Mouse (Mus musculus): ENCODE results near the gene Chrm5.
"Not testable (repeated sequence)": the region's sequence is repeated elsewhere in the genome, so short reads cannot be mapped to it uniquely, and the experiment has no call there.

The Chrm5 gene

DNA sequence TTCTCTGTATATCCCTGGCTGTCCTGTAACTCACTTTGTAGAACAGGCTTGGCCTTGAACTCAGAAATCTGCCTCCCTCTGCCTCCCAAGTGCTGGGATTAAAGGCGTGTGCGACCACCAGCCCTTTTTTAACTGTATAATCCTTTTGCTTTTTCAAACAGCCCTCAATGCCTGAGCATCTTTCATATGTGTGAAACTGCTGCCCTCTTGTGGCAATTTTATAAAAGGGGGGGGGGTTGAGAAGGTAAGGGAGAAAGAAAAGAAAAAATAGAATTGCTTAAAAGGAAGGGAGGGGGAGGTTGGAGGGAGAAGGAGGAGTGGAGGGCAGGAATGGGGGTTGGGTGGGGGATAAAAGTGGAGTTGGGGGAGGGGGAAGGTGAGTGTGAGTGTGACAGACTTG lies 995 bp upstream of the Chrm5 start:
- DNase-seq: peak; percentile 20

DNA sequence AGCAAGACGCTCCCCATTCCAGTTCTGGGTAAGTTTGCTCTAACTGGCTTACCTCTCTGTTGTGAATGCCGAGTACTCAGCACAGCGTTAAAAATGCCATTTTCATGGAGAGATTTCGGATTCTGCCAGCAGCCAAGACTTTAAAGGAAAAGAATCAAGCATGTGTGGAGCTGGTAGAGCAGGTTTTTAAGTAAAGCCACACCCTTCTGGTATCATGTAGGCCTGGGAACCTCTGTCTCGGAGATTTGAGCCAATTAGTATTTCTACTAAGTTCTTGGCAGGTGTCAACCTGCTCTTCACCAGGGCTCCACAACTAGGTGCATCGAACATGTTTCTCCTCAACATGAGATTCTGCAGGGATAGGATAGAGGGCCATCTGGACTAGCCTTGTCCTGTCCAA lies 4.0 kb downstream of the Chrm5 start:
- DNase-seq: no peak

DNA sequence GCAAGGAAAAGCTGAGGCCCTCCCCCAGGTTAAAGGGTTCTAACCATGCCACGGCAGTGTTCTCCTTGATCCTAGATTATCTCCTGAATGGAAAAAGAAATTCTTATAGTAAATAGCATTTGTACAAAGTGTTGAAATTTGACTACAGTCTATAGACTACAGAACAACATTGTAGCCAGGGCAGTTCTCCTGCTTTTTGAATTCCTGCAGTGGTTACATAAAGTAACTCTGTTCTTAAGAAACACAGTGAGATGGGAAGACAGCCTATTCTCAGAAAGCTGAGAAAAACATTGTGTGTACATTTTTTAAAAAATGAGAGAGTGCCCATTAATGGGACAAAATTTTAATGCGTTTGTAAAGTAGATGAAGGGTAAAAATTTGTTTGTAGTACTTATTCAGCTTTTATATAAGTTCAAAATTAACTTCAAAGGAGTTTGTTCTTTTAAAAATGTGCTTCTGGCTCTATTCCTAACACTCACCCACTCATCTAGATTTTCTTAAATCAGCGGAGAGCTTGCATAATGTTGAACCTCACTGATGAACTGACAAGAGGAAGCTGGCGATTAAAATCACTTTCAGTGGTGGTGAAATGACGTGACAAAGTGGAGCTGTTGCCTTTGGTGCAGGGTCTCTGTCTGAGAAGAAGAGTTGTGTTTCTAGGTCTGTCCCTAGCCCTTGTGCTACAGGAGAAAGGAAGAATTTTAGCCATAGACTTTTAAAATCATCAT lies 5.4 kb downstream of the Chrm5 start:
- DNase-seq: no peak

DNA sequence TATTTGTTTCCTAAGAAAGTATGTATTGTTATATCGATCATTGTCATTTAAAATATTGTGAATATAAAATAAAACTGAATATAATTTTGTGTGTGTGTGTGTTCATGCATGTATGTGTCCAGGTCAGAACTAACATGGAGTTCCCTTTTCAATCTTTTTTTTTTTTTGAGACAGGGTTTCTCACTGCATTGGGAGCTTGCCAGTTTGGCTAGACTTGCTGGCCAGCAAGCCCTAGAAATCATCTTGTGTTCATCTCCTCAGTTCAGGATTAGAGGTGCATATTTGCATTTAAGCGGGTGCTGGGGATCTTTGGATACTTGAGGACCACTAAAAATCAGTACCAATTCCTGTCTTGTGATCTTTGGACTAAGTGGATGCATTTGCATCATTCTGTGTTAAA lies 8.5 kb downstream of the Chrm5 start:
- DNase-seq: no peak

DNA sequence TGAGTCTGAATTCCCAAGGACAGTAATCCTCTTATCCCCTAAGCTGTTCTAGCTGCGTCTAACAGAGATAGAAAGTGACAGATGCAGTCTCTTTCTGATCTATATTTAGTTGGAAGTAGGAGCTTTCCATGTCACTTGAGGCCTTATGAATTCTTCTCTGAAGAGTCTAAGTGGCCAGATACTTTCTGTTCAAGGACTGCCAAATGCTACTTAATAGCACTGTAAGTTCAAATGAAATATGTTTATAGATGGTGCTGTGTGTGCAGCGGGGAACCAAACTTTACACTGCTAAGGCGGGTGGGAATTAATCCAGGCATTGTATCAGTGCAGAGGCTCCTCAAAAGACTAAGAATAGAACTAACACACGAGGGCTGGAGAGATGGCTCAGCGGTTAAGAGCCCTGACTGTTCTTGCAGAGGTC lies 9.6 kb downstream of the Chrm5 start:
- DNase-seq: no peak

DNA sequence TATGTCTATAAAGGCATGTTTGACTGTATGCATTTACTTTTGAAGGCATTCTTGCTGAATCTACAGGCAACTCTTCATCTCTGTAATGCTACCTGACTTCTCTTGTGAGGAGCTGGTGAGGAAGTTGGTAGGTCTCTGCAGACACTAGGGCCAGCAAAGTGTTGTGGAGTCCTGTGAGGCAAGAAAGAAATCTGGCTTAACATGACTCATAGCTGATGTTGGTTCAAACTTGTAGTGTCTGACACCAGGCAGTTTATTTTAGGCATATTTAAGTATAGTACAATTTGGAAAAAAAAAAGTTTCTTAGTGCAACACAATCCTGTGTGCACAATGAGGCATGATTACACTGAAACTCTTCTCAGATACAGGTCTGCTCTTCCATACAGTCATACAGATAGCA lies 11.0 kb downstream of the Chrm5 start:
- no peak for DNase-seq

DNA sequence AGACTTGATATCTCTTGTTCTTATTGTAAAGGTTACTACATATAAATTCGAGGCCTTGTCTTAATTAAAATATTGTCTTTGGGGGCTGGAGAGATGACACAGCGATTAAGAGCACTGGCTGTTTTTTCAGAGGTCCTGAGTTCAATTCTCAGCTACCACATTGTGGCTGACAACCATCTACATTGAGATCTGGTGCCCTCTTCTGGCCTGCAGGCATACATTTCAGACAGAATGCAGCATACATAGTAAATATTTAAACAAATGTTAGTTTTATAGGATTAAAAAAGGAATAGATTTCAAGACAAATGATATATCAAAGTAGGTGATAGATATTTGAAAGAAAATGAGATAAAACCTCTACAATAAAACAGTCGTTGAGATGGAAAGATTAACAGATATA lies 20.0 kb downstream of the Chrm5 start:
- no peak for DNase-seq

DNA sequence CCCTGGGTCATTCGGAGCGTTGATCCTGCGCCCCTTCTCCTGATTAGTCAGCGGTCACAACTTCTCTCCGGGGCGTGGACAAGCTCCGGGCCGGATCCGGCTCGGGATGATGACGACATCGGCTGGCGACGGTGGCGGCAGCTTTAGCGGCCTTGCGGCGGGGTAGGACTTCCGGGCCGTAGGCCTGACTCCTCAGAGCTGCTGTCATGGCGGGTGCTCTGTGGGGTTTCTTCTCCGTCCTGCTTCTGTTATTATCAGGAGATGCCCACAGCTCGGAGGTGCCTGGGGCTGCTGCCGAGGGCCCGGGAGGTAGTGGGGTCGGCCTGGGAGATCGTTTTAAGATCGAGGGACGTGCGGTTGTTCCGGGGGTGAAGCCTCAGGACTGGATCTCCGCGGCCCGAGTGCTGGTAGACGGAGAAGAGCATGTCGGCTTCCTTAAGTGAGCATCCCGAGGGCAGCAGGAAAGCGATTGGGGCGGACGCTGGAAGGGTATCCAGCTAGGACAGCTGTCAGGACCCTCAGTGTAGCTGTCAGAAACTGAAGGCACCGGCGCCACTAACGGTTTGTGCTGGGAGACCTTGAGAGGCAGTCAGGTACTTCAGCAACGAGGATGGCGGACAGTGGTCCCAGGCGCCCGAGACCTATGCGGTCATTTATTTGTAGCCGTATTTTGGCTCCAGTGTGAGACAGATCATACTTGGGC lies 25.6 kb downstream of the Chrm5 start, which contains the start of gene Emc7:
Gene Emc7, plus strand, starts transcription at position 136 of the 703 bp plus-strand sequence.
- peak; percentile 98 for DNase-seq

DNA sequence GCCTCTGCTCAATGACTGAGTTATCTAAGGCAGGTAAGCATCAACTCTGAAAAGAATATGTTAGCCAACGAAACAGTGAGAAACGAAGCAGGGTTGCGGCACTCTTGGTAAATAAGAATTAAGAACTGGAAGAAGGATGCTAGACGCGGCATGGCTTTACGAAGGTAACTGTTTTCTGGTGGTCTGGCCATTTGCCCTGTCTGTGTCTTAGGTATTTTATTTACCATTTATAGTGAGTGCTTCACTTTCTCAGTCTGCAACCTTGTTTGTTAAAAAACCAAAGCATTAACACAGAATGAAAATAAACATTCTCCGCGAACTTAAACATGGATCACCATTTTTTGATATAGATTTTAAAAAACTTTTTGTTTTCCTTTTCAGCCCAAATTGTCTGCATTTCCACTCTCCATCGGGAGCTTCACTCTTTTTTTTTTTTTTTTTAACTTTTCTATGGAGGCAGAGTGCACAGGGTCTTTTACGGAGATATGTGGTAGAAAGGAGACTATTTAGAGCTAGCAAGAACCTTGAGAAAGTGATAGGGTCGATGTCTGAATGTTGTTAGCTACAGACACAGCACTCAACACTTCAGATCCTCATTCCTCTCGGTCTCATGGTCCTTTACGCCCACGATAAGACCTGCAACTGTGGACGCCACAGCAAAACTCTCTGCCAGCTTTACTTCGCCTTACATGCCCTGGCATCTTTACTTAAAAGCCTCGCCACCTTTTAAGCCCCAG lies 26.3 kb downstream of the Chrm5 start:
- no peak for DNase-seq

DNA sequence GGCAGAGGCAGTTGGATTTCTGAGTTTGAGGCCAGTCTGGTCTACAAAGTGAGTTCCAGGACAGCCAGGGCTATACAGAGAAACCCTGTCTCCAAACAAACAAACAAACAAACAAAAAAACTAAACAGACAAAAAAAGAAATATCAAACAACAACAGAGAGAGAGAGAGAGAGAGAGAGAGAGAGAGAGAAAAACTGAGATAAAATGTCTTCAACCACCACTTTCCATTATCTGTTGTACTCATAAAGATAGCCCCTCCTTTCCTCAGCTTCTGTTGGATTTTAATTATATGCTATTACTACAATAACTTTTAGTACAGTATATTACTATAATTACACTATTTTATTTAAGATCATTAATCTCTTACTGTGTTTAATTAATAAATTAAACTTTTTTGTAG lies 28.1 kb downstream of the Chrm5 start:
- not testable (repeated sequence) for DNase-seq

DNA sequence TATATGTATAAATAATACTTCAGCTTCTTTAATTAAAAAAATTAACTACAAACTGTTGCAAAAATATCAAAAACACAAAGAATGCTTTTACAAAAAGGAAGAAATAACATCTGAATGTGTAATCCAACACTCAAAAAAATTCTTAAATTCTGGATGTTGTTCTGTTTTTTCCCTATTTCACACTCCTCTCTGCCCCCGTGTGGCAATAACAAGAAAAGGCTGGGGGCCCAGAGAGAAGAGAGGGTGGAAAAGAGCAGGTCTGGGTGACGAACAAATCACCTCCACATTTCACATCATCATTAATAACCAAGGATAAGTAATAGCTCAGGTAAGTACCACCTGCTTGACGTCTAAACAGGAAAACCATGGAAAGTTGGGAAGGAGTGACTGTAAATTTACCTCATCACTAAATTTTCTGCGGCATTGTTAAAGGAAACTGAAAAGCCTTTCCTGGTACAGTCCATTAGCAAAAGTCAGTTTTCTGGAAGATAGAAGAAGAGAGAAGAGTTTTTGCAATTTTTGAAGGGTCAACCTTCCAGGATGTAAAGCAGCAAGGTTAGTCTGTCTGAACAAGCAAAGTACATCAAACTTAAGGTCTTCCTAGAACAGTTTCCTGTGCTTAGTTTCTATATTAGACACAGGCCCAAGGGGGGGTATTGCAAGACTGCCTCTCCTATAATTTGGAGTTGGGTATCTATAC lies 30.8 kb downstream of the Chrm5 start:
- DNase-seq: peak; percentile 30

DNA sequence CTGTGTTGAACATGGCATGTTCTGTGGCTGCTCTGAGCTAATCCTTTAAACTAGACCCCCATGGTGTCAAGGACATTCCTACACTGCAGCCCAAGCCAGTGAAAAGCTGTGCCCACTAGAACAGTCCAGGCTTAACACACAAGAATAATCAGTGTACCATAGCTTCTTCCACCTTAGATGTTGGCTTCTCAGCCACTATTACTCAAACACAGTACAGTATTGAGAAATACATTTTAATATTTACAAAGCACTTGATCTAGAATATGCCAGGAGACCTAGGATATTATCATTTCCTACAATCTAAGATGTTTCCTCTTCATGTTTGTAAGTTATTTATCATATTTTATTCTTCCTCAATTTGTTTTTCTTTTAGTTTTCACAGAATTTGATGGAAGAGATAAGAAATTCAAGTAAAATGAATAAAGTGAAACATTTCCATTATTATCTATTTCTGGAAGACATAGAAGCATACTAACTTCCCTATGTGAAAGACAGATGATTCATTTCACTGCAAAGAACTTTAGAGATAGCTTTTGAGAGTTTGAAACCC lies 32.0 kb downstream of the Chrm5 start:
- DNase-seq: no peak

DNA sequence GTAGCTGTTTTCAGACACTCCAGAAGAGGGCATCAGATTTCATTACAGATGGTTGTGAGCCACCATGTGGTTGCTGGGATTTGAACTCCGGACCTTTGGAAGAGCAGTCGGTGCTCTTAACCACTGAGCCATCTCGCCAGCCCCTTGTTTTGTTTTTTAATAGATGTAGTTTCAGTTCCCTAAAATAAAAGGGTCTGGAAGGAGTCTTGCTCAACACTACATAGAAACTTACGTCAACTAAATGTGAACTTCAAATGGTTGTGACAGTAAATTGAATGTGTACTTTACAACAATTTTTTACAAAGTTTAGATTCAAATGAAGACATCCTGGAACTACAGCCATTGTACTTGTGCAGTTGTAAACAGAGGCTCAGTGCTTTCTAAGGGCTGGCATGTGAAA lies 32.5 kb downstream of the Chrm5 start:
- not testable (repeated sequence) for DNase-seq

DNA sequence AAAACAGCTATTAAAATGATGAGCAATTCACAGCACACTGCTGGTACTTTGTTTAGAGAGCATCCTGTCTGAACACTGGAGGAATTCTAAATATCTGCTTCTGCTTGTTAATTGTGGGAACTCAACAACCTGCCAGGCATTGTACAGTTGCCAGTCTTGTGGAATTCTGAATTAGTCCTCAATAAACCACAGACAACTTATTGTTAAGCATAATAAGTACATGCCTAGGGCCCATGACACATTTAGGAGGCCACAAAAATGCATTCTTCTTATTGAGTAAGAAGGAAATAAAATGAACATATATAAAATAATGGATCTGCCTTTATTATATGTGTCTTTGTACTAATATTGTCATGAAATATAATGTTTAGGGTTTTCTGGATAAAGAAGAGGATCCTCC lies 35.1 kb downstream of the Chrm5 start:
- DNase-seq: no peak

DNA sequence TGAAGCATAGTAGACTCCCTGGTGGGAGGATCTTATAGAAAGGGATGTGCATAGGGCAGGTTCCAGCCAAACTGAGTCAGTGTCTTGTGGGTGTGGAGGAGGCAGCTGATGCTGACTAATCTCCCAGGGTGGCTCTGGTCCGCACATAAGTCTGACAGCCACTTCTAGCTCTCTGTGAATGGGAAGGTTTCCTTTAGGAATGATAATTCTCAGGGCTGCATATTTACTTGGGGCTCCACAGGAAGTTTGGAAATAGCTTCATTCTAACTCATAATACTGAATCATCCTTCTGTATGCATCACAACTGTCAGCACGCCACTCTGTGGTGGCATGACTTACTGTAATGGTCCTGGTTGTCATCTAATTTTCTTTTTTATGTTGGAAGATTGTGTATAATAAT lies 37.1 kb downstream of the Chrm5 start:
- DNase-seq: no peak

DNA sequence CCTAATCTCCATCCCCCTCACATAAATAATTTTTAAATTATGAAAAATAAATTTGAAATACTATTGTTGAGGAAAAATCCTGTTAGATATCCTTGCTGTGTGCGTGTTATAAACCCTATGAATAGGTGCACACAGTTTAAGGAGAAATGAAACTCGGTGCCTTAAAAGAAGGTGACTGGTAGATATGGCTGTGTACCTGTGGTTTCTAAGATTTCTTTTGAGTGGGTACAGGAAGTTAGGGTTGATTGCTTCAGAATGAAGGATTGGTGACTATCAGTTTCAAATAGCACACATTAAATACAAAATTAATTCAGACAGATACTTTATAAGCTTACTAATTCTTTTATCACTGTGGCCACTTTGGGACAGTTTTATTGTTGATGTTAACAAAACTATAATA lies 43.0 kb downstream of the Chrm5 start:
- no peak for DNase-seq

DNA sequence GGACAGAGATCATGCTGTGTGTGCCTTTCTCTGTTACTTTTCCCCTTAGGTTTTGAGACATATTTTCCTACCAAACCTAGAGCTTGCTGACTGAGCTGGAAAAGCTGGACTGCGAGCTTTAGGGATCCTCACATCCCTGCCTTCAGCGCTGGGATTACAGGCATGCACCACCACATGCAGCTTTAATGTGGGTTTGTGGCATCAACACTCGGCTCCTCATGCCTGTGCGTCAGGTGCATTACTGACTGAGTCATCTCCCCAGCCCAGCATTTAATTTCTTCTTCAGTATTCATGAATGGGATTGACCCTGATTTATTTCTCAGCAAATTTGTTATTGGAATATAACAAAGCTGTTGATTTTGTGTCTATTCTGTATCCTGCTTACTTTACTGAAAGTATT lies 44.3 kb downstream of the Chrm5 start:
- DNase-seq: no peak

DNA sequence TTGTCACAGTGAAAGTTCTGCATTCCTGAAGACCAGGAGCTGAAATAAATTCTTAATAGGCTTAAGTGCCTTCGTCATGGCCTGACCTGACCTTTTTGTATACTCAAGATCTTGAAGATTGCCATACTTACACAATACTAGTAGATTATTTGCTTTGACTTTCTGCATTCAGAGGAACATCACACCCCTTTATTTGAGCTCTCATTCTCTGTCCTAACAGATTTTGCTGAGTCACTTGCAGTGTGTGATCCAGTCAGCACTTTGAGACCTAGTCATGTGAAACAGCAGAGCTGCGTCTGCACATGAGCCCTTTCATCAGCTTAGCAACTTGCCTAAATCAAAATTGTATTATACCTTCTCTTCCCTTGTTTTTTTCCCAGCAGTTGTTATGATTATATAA lies 47.2 kb downstream of the Chrm5 start:
- DNase-seq: no peak

DNA sequence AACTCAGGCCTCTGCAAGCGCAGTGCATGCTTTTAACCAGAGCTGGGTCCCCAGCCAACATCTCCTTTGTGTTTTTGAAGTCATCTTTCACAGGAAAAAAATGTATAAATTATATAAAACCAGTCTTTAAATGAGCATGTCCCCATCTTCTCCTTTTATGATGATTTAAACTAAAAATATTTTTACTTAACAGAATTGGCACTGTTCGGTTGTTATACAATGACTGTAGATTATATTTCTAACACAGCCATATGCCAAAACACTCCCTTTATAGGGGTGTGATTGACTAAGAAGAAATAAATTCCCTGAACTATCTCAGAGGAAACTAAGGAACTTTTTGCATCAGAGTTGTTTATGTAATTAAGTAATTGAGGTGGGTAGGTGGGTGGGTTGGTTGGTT lies 48.0 kb downstream of the Chrm5 start:
- no peak for DNase-seq

DNA sequence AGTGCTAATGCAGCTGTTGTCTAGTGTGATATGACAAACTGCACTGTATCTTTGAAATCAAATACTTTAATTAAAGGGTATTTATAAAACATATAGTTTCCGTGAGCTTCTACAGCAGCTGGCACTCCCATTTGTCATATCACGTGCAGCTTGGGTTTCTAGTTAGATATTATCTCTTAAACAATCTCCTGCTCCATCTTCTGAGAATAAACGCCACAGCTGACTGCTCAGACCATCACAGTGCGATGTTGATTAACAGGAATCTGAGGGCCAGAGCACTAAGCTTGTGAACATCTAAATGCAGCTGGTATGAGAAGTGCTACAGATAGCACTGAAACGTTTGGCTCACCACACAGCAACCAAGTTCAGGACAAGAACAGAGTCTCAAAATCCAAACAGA lies 50.2 kb downstream of the Chrm5 start:
- DNase-seq: no peak

DNA sequence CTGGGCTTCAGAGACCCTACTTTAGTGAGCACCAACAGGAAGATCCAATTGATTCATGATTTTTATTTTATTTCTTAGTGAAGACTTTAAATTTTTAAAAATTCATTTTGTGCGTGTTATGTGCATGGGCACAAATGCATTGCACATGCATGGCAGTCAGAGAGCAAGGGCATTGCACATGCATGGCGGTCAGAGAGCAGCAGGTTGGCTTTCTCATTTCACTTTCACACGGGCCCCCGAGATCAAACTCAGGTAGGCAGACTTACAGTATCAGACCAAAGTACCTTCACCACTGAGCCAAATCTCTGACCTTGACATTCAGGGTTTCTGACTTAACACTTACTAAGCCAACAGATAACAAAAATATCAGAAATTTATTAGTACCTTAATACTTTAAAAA lies 50.9 kb downstream of the Chrm5 start:
- no peak for DNase-seq
